Mouse (Mus musculus) stomach, embryonic 14.5 days (tissue): ENCODE data around the gene Gm9913. TPM values are rescaled to one million over a fixed set of nuclear protein-coding genes. Genes with fewer than 3 reads are reported as not detected.

Experiments
- ATAC-seq: fragments of 200-750 bp; cut with Nextera tagmentation; 2 replicates; pipeline ENCODE4 v1.8.0; 2017; ENCODE audit warnings: low read depth, moderate TSS enrichment; ENCODE audit not compliant: insufficient number of reproducible peaks, insufficient read depth, low FRiP score
- H3K27ac ChIP-seq: fragments of 300-500 bp; sonication (generic); 2 replicates; pipeline ENCODE4 v1.5.1; 2014; ENCODE audit warnings: mild to moderate bottlenecking, low read length, moderate library complexity, mixed read lengths
- H3K27me3 ChIP-seq: fragments of 300-500 bp; sonication (generic); 2 replicates; pipeline ENCODE4 v1.6.1; 2014; ENCODE audit warnings: low read length, control low read depth, mixed read lengths; ENCODE audit not compliant: control insufficient read depth, insufficient read depth
- H3K36me3 ChIP-seq: fragments of 300-500 bp; sonication (generic); 2 replicates; pipeline ENCODE4 v1.6.1; 2014; ENCODE audit warnings: mild to moderate bottlenecking, control low read depth, low read length, moderate library complexity, mixed read lengths; ENCODE audit not compliant: control insufficient read depth, insufficient read depth
- H3K4me1 ChIP-seq: fragments of 300-500 bp; sonication (generic); 2 replicates; pipeline ENCODE4 v1.6.1; 2014; ENCODE audit warnings: low read length, control low read depth, mixed read lengths; ENCODE audit not compliant: control insufficient read depth, insufficient read depth
- H3K4me2 ChIP-seq: fragments of 300-500 bp; sonication (generic); replicated peaks from 2 replicates; pipeline ENCODE4 v1.6.1; 2014; ENCODE audit warnings: low read depth, low read length, control low read depth
- H3K4me3 ChIP-seq: fragments of 300-500 bp; sonication (generic); 2 replicates; pipeline ENCODE4 v1.5.1; 2014; ENCODE audit warnings: low read depth, low read length, control low read depth
- H3K9ac ChIP-seq: fragments of 300-500 bp; sonication (generic); replicated peaks from 2 replicates; pipeline ENCODE4 v1.6.1; 2014; ENCODE audit warnings: low read depth, mild to moderate bottlenecking, control low read depth, low read length, moderate library complexity, mixed read lengths
- H3K9me3 ChIP-seq: fragments of 300-500 bp; sonication (generic); 2 replicates; pipeline ENCODE4 v1.6.1; 2016; ENCODE audit warnings: low read depth, low read length, control low read depth; ENCODE audit not compliant: control insufficient read depth
- WGBS: fragments of 180-500 bp; shearing (Covaris S2); extraction: QIAGEN DNeasy Blood & Tissue Kit; methylation state at CpG from one replicate; pipeline ENCODE4 v1.1.7; 2014; 5-methylcytosine and 5-hydroxymethylcytosine counted together
- polyA plus RNA-seq: library from polyadenylated mRNA; unstranded; fragments of >200 nt; fragmentation: Nextera tagmentation; extraction: Ambion mirVana; gene quantifications from 2 replicates; pipeline ENCODE4 v1.2.1, GENCODE M21; 2014

The Gm9913 gene
- polyA plus RNA-seq, 1 experiment from 2014 or later: 0.39 TPM

- Histone ChIP-seq H3K9me3 (no peaks in the 10 kb centered on the region), H3K4me3 (no peak overlapping the region), H3K36me3 (no peaks in the 10 kb centered on the region), H3K27me3 (no peaks in the 10 kb centered on the region), H3K27ac (no peak overlapping the region), H3K9ac (no peak overlapping the region), H3K4me2 (no peak overlapping the region), H3K4me1 (peaks cover 13% of the 10 kb centered on the region; the same call in 1 of the 2 replicates)
- ATAC-seq: no peak
- WGBS: 100% methylated on average over 1 of the region's 1 CpGs
Observed at GRCm38 (mm10) chr2:125489979-125490378, 14.9 kb upstream of the Gm9913 start.

DNA sequence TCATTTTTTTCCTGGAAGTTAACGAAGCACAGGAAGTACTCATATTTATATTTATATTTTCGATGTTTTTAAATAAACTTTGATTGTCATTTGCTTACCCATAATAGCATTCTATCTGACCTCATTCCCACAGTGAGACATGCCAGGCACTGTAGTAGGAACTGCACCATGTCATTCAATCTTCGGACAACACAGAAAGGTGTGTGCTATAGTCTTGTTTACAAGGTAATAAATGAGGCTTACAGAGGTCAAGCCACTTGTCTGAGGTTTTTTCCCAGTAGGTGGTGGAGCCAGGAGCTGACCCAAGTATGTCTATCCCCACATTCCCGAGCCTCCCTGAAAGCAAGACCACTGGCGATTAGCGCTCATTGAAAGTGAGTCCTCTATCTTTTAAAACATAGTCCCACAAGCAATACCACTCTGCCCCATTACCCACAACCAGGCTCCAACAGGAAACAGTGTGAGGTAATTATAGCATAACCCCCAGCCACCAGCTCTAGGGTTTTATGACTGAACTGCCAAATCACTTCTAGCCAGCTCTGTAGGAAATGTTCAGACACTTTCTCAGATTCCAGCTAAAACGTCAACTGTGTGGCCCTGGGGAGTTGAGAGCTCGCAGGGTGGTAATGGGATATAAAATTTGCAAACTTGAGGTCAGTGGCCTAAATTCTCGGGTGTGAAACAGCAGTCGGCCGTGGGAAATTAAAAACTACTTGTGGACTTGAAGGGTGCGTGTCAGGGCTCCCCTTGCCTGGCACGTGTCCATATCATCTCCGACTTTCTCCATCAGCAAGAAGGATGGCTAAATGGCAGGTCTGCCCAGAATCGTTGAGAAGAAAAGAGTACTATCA, 12.6 kb upstream of the Gm9913 start:
- H3K27ac ChIP-seq: peak overlapping the region; percentile 12; the same call in 1 of the 2 replicates

GRCm38 (mm10) chr2:125494291-125494690, 10.6 kb upstream of the Gm9913 start:
- Histone ChIP-seq H3K4me2 (no peak overlapping the region), H3K27me3 (no peaks in the 10 kb centered on the region), H3K9ac (no peak overlapping the region), H3K4me3 (no peak overlapping the region), H3K27ac (no peak overlapping the region; the same call in 1 of the 2 replicates), H3K36me3 (0 out of 2 replicates have a peak, but pooled peaks cover 3% of the 10 kb centered on the region), H3K4me1 (peaks cover 16% of the 10 kb centered on the region; the same call in 1 of the 2 replicates), H3K9me3 (no peaks in the 10 kb centered on the region)
- WGBS: 89% methylated on average over 2 of the region's 2 CpGs
- ATAC-seq: no peak

More for the DNA sequence above, 12.6 kb upstream of the Gm9913 start:
- no peak for ATAC-seq
- Histone ChIP-seq H3K9ac (no peak overlapping the region), H3K36me3 (no peaks in the 10 kb centered on the region), H3K4me1 (peaks cover 16% of the 10 kb centered on the region; the same call in 1 of the 2 replicates), H3K4me2 (no peak overlapping the region), H3K9me3 (no peaks in the 10 kb centered on the region), H3K27me3 (no peaks in the 10 kb centered on the region), H3K4me3 (no peak overlapping the region)
- WGBS: 57% methylated on average over 15 of the region's 15 CpGs

DNA sequence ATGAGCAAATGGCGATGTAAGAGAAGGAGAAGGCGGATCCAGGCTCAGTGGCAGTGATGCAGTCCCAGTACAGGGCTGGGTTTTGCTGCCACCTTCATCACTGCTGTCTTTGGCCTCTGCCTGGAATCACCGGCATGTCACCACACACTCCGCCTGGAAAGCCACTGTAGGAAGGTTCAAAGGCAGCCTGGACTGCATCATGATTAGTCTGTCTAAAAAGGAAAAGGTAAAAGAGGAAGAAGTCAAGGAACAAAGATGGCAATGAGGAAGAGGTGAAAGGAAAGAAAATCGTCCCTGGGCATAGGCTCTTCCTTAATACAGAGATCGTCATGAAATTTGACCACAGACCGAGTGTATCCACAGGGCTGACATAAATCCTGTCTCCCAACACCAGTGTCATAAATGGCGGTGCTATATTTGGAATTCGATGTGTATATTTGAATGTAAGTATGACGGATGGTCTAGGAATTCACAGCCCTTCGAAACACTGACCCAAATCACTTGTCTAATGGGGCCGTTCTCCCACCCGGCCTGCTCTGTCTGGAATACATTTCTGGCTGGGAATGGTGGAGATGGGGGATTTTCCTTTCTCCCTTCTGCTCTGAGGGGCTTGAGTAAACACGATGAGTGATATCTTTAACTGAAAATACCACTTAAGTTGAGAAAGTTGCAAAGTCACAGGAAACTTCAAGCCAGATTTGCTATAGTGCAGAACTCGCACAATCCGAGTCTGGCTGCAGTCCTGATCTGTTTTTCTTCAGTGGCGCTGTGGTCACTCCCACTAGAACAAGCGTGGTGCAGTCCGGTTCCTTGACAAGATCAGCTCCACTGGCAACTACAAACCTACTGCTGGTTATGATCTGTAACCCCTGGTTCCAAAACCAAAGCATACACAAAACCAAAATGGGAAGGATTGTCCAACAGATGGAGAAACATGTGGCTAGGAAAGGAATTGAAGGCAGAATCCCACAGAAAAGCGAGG, 9.8 kb upstream of the Gm9913 start:
- Histone ChIP-seq H3K4me2 (no peak overlapping the region), H3K4me3 (no peak overlapping the region), H3K9ac (no peak overlapping the region), H3K27me3 (no peaks in the 10 kb centered on the region), H3K27ac (peak overlapping the region; percentile 74), H3K9me3 (no peaks in the 10 kb centered on the region), H3K4me1 (peaks cover 16% of the 10 kb centered on the region; the same call in 1 of the 2 replicates), H3K36me3 (0 out of 2 replicates have a peak, but pooled peaks cover 3% of the 10 kb centered on the region)
- WGBS: 46% methylated on average over 20 of the region's 20 CpGs
- peak; percentile 80; the same call in 1 of the 2 replicates for ATAC-seq

GRCm38 (mm10) chr2:125496696-125497095, 8.2 kb upstream of the Gm9913 start:
- Histone ChIP-seq H3K27me3 (no peaks in the 10 kb centered on the region), H3K9me3 (no peaks in the 10 kb centered on the region), H3K4me1 (peaks cover 16% of the 10 kb centered on the region; the same call in 1 of the 2 replicates), H3K4me2 (no peak overlapping the region), H3K36me3 (0 out of 2 replicates have a peak, but pooled peaks cover 3% of the 10 kb centered on the region), H3K4me3 (no peak overlapping the region), H3K9ac (no peak overlapping the region), H3K27ac (no peak overlapping the region)
- WGBS: 88% methylated on average over 5 of the region's 5 CpGs
- no peak for ATAC-seq

GRCm38 (mm10) chr2:125498216-125498615, 6.7 kb upstream of the Gm9913 start:
- peaks cover 5% of the 10 kb centered on the region; the same call in 1 of the 2 replicates for H3K4me1 ChIP-seq
- no peak overlapping the region for H3K27ac ChIP-seq
- H3K4me2 ChIP-seq: no peak overlapping the region
- H3K36me3 ChIP-seq: 0 out of 2 replicates have a peak, but pooled peaks cover 3% of the 10 kb centered on the region
- 85% methylated on average over 7 of the region's 7 CpGs for WGBS
- no peak for ATAC-seq
- H3K9me3 ChIP-seq: no peaks in the 10 kb centered on the region
- H3K27me3 ChIP-seq: no peaks in the 10 kb centered on the region
- no peak overlapping the region for H3K9ac ChIP-seq
- H3K4me3 ChIP-seq: no peak overlapping the region

DNA sequence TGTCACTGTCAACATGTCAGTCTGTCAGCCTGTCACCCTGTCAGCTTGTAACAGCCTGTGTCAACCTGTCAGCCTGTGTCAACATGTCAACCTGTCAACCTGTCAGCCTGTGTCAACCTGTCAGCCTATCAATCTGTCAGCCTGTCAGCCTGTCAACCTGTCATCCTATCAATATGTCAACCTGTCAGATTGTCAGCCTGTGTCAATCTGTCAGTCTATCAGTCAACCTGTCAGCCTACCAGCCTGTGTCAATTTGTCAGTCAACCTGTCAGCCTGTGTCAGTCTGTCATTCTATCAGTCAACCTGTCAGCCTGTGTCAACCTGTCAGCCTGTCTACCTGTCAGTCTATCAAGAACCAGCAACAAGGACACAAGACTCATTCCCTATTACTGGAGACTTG, 3.4 kb upstream of the Gm9913 start:
- H3K9ac ChIP-seq: no peak overlapping the region

More for the DNA sequence above, 3.4 kb upstream of the Gm9913 start:
- Histone ChIP-seq H3K27ac (no peak overlapping the region), H3K4me1 (peaks cover 4% of the 10 kb centered on the region; the same call in 1 of the 2 replicates), H3K9me3 (no peaks in the 10 kb centered on the region), H3K27me3 (no peaks in the 10 kb centered on the region), H3K4me2 (no peak overlapping the region), H3K4me3 (no peak overlapping the region), H3K36me3 (0 out of 2 replicates have a peak, but pooled peaks cover 3% of the 10 kb centered on the region)
- no peak for ATAC-seq
